Mouse (Mus musculus) adrenal gland (tissue): ENCODE data around the gene H2-Eb1.

ENCODE experiments used
- intact Hi-C: fragments of 180-260 bp; cut with DNase I; formaldehyde crosslinking; loops from one replicate; pipeline ENCODE4 v1.15.1; 2025
- long read RNA-seq, 2 experiments: library from polyadenylated mRNA; unstranded; transcript quantifications; one replicate each; pipeline ENCODE4 v2.0.0; 2020; ENCODE audit warnings: borderline replicate concordance in 1 of 2; ENCODE audit not compliant: insufficient replicate concordance in 1 of 2

Gene H2-Eb1
- long read RNA-seq, experiment 1, transcript H2-Eb1-205 (6 exons, 1,082 nt), result minor isoform, 5 of 154 reads
- long read RNA-seq, experiment 1, transcript H2-Eb1-203 (6 exons, 1,669 nt), result major isoform, 123 of 154 reads
- long read RNA-seq, experiment 1, partial matches to known transcripts, result 5 of 154 reads
- long read RNA-seq, experiment 1, other reads (novel, unspliced or antisense), result 19 of 154 reads
- long read RNA-seq, experiment 2, transcript H2-Eb1-203 (6 exons, 1,669 nt), result major isoform, 147 of 185 reads
- long read RNA-seq, experiment 2, transcript H2-Eb1-205 (6 exons, 1,082 nt), result minor isoform, 5 of 185 reads
- long read RNA-seq, experiment 2, partial matches to known transcripts, result 4 of 185 reads
- long read RNA-seq, experiment 2, other reads (novel, unspliced or antisense), result 25 of 185 reads

- intact Hi-C loops, result no loop called here
These were observed at the start of gene H2-Eb1 for GRCm38 (mm10) chr17:34305380-34306030. H2-Eb1 (plus strand) TSS chr17:34305867.

- intact Hi-C loops, result no loop called here
These were observed 49.2 kb upstream of the H2-Eb1 start for GRCm38 (mm10) chr17:34256501-34256900.

GRCm38 (mm10) chr17:34257594-34258375, 47.9 kb upstream of the H2-Eb1 start, which contains the start of gene H2-Ab1:
H2-Ab1 (plus strand) TSS chr17:34257689.
- intact Hi-C loops, result no loop called here

- intact Hi-C loops, result no loop called here
These were observed 45.1 kb upstream of the H2-Eb1 start for GRCm38 (mm10) chr17:34260551-34260950.

- intact Hi-C loops, result no loop called here
These were observed 44.2 kb upstream of the H2-Eb1 start for GRCm38 (mm10) chr17:34261502-34261901.

- intact Hi-C loops, result no loop called here
These were observed 42.6 kb upstream of the H2-Eb1 start for GRCm38 (mm10) chr17:34263068-34263467.

GRCm38 (mm10) chr17:34263811-34264371, 41.8 kb upstream of the H2-Eb1 start:
- intact Hi-C loops, result no loop called here

GRCm38 (mm10) chr17:34264452-34265351, 41.0 kb upstream of the H2-Eb1 start:
- intact Hi-C loops, result no loop called here

GRCm38 (mm10) chr17:34268262-34268661, 37.4 kb upstream of the H2-Eb1 start:
- intact Hi-C loops, result no loop called here

- intact Hi-C loops, result no loop called here
These were observed 36.9 kb upstream of the H2-Eb1 start for GRCm38 (mm10) chr17:34268748-34269147.

GRCm38 (mm10) chr17:34269817-34270216, 35.9 kb upstream of the H2-Eb1 start:
- intact Hi-C loops, result no loop called here

GRCm38 (mm10) chr17:34270230-34270629, 35.4 kb upstream of the H2-Eb1 start:
- intact Hi-C loops, result no loop called here

- intact Hi-C loops, result no loop called here
These were observed 34.7 kb upstream of the H2-Eb1 start for GRCm38 (mm10) chr17:34270940-34271339.

GRCm38 (mm10) chr17:34272102-34272501, 33.6 kb upstream of the H2-Eb1 start:
- intact Hi-C loops, result no loop called here

GRCm38 (mm10) chr17:34280499-34281038, 25.1 kb upstream of the H2-Eb1 start:
- intact Hi-C loops, result no loop called here

- intact Hi-C loops, result no loop called here
These were observed 23.8 kb upstream of the H2-Eb1 start for GRCm38 (mm10) chr17:34281836-34282235.

GRCm38 (mm10) chr17:34285371-34285770, 20.3 kb upstream of the H2-Eb1 start:
- intact Hi-C loops, result no loop called here

GRCm38 (mm10) chr17:34285848-34286247, 19.8 kb upstream of the H2-Eb1 start:
- intact Hi-C loops, result no loop called here

- intact Hi-C loops, result no loop called here
These were observed 19.2 kb upstream of the H2-Eb1 start for GRCm38 (mm10) chr17:34286501-34286900.

GRCm38 (mm10) chr17:34286999-34287398, 18.7 kb upstream of the H2-Eb1 start:
- intact Hi-C loops, result no loop called here
